Mouse (Mus musculus): ENCODE measurements around the gene Gm9903.

The Gm9903 gene

DNA sequence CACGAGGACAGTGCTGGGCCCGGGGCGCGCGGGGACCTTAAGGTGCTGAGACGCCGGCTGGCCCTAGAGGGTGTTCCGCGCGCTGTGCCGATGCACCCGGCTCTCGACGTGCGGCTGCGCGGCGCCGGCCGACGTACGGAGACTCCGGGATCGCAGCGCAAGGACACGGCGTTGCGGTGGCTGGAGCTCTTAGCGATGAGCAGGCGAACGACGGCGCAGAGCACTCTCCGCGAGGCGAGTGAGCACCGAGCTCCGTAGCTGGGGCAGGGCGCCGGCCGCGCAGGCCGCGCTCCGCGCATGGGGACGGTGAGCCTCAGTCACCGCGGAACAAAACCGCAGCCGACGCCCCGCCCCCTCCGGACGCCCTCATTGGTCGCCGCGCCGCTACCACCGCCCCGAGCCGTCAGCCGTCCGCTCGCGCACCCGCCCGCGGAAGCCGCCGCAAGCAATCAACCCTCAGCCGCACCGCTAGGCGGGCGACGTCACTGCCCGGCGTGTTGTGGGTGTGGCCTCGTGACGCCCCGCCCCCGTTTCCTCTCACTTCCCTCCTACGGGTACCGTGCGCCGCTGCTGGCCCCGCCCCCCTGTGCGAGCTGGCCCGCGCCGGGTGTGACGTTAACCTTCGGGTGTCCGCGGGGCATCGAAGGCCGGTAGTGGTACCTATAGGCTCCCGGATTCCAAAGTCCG lies at the start of gene Gm9903, which contains the start of gene Fam53a:
Gene Gm9903 (plus strand): TSS at position 625 of the 687 bp plus-strand sequence.
Gene Fam53a (minus strand): TSS at position 335 of the 687 bp plus-strand sequence.
- DNase-seq (ENCODE audit: low read depth, low spot score) = peak; percentile 91

DNA sequence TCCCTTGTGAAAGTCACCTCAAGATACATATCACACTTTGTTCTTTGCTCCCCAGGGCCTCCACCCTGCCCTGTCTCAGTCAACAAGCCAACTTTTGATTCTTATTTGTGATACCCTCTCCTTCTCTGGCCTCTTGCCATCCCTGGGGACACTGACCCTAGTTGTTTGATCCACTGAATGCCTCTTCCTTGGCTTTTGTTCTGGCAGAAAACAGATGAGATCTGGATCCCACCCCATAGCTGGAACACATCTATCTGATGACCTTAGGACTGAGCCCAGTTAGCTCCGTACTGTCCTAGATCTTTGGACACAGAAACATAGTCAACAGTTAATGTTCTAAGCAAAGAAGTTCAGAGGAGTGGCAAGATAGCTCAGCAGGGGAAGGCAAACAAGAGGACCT lies 49.4 kb upstream of the Gm9903 start:
- no peak for DNase-seq (ENCODE audit: low read depth, low spot score)

DNA sequence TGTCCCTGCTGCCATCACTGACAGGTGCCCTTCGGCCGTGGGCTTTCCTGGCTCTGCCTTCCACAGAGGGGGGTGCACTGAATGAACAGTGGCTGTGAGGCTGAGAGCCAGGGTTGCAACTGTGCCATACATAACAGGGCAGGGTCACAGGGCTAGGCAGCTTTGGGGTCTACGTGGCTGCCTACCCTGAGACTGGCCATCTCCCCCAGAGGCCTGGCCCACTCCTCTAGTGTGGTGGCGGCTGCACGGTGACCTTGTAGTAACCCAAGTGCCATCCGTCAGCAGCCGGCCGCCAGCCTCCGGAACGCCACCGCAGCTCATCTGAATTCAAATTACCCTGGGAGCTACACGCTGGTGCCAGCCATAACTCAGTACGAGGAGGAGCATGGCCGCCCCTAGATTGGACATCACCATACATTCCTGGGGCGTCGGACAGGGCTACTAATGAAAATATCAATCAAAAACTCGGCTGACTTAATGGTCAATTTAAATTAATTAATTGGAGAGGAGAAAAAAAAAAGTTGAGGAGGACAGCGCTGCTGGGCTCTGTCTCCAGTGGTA lies 42.1 kb upstream of the Gm9903 start:
- DNase-seq (ENCODE audit: low read depth, low spot score) = no peak

DNA sequence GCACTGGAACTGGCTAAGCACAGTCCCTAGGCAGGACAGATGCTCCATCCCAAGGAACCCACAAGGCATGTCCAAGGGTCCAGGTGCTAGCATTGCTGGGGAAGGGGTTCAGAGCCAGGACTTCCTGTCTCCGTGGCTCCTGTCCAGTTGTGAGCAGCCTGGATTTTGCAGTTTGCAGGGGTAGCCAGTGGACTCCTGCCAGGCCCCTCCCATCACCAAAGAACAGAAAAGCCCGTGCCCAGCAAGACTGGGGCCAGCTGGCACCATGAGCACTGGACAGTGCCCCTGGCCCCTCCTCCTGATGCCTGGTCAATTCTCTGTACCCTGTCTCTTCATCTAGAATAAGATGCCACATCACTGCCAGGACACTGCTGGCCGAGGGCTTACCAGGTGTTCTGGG lies 41.7 kb upstream of the Gm9903 start:
- DNase-seq (ENCODE audit: low read depth, low spot score) = no peak

DNA sequence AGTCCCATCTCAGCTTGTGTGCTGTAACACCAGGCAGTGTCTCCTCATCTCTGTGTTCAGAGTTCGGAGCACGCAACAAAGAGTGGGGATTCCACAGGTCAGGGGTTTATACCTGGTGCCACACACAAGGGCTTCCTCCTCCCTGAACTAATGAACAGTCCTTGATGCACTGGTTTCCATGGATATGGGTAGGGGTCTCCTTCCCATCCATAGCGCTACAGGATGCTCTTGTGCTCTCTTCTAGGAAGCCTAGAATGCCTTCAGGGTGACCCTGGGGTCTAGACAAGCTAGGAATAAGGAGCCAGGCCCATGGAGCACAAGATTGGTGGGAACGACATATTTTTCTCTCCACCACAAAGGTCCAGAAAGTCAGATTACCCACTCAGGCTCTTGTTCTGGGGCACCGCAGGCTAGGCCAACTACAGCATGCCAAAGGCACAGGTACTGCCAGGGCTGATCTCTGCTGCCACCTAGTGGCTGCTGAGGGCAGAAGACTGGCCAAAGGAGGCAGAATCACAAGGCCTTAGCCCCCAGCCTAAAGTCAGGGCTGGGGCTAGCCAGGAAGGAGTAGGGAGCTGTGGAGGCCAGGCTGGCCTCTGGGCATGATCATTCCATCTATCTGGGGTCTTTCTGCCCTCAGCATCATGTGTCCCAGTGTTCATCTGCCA lies 40.4 kb upstream of the Gm9903 start:
- peak; percentile 36 for DNase-seq (ENCODE audit: low read depth, low spot score)

DNA sequence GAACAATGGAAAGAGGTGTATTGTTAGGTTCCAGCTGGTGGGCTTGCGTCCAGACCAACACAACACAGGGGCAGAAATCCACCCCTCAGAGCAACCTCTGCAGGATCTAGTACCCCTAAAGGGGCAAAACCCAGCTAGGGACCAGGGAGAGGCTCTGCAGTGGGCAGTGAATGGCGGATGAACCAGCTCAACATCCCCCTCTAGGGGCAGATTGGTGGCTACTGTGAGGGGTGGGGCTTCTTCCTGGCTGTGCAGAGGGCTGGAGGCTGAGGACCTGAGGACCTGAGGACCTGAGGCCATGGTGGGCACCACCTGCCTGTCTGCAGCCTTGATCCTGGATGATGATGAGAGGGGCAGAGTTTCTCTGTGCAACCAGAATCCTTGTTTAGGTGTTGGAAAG lies 36.1 kb upstream of the Gm9903 start:
- no peak for DNase-seq (ENCODE audit: low read depth, low spot score)

DNA sequence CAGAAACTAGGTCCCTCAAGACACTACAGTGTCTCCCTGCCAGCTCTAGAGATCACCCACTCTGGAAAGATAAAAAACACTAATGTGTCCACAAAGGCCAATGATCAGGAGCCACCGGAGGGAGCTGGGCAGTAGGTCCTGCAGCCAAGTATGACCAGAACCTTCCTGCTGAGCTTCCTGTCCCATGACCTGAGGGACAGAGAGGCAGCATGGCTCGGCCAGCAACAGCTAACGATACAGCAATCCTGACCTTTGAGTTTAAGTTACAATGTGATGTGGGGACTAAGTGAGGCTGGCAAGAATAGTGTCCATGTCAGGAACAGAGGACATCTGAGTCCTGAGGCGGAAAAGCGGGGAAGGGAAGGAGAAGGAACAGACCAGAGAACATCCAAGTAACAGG lies 24.4 kb upstream of the Gm9903 start:
- DNase-seq (ENCODE audit: low read depth, low spot score) = no peak

DNA sequence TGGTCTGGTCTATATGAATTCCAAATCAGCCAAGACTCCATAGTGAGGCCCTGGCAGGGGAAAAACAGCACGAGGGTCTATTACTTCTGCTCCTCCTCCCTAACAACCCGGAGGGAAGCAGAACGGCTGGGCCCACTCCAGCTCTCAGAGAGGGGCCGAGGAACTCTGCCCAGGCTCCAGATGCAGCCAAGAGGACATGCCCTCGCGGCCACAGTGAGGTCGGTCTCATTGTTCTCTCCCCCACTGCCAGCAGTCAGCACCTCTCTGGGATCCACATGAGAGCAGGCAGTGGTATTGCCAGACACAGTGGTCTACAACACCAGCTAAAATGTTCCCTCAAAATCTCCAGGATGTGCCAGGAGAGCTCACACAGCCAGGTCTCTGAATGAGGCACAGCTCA lies 23.1 kb upstream of the Gm9903 start:
- DNase-seq (ENCODE audit: low read depth, low spot score) = no peak

DNA sequence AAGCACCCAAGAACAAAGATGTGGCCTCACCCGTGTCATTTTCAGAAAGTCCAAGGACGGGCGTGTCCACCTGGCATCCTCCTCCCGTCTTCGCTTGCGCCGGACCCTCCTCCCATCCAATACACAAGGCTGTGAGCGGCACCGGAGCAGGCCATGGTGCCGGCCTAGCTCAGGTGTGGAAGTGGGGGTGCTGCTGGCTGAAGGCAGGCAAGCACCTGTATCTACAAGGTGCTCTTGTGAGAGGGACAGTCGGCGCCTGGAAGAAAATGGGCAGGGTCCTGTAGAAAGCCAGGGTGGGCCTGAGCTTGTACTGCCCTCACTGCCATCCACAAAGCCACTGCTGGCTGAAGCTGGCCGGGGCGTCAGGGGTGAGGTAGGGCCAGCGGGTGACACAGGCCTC lies 22.3 kb upstream of the Gm9903 start:
- no peak for DNase-seq (ENCODE audit: low read depth, low spot score)

DNA sequence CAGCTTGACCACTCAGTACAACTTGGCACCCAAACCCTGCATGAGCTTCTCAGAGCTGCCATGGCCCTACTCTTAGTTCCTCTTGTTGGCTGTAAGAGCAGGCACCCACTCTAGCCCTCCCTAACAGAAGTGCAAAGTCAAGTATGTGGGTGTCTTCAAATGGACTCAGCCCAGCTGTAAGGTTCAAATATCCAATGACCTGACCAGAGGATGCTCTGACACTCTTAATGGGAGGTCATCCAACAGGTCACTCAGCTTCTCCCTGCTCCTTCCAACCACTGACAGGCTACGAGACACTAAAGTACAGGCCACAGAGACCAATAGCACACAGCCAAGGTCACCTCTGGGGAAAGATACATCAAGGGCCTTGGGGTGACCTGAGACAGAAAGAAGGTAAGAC lies 20.5 kb upstream of the Gm9903 start:
- no peak for DNase-seq (ENCODE audit: low read depth, low spot score)

DNA sequence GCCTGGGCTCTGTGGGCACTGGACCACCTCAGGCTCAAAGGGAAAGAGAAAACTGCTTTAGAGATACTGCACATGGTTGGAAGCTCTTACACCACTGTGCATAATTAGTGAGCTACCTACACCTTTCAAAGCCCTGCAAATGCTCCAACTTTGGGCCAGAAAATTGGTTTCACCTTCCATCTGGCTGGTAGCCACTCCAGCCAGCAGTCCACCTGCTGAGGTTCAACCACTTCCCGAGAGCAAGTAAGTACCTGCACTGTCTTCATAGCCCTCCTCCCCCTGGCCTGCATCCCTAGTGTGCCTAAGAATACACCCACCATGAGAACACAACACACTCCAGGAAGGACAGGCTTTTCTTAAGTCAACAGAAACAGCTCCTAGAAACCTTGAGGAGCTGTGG lies 17.9 kb upstream of the Gm9903 start:
- DNase-seq (ENCODE audit: low read depth, low spot score) = no peak

DNA sequence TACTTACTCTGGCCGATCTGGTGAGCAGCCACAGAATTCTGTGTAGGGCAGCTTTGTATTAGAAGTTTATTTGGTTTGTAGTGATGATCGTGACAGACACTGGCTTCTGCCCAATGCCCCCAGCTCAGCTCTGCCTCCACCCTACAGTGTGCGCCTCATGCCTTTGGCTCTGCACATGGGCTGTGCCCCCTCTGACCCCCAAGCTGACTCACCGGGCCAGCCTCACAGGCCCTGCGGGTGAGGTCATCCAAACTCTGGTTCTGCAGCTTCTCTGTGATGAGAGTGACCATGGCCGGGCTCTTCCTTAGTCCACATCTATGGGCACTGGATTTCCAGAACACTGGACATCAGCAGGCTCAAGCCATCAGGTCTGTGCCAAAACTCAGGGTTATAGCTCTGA lies 15.3 kb upstream of the Gm9903 start:
- DNase-seq (ENCODE audit: low read depth, low spot score) = no peak

DNA sequence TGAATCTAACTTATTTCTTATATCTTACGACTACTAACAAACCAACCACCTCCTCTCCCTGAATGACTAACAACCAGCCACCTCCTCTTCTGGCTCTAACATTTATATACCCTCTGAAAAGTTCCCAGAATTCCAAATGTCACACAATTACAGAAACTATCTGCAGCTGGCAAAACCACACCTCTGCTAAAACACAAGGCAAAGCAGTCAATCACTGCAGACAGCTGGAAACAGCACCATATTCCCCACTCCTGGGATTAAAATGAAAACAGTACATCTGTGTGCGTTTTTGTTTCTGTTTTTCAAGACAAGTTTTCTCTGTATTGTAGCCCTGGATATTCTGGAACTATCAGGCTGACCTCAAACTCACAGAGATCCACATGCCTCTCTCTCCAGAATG lies 7.1 kb upstream of the Gm9903 start:
- no peak for DNase-seq (ENCODE audit: low read depth, low spot score)

DNA sequence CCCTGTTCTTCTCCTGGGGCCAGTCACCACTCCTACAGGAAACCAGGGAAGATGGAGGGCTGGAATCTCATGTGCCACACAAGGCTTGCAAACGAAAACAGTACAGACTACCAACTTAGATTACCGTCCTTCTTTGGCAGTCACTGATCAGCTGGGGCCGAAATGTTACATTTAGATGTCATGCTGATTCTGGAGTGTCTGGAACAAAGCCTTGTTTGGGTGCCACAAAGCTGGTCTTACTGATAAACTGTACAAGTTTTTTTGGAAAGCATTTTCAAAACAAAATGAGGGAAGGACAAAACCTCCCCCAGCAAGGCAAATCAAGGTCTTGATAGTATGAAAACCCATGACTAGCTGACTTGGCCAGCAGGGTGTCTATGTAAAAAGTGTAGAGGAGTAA lies 6.0 kb upstream of the Gm9903 start:
- no peak for DNase-seq (ENCODE audit: low read depth, low spot score)

DNA sequence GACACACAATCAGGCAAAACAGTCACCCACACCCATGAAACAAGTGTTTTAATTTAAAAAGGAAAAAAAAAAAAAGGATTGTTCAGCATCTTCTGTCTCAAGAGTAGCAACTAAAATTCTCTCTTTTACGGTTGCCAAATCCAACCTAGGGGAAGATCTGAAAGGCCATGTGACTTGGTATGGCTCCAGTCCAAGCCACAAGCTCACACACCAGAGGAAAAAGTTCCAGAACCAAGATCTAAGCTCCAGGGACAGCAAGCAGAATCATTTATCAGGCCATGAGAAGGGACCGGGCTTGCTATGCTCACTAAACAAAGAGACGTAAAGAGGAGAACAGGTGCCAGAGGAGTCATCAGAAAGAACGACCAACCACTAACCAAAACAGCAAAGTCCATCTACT lies 1.8 kb upstream of the Gm9903 start:
- DNase-seq (ENCODE audit: low read depth, low spot score) = no peak

DNA sequence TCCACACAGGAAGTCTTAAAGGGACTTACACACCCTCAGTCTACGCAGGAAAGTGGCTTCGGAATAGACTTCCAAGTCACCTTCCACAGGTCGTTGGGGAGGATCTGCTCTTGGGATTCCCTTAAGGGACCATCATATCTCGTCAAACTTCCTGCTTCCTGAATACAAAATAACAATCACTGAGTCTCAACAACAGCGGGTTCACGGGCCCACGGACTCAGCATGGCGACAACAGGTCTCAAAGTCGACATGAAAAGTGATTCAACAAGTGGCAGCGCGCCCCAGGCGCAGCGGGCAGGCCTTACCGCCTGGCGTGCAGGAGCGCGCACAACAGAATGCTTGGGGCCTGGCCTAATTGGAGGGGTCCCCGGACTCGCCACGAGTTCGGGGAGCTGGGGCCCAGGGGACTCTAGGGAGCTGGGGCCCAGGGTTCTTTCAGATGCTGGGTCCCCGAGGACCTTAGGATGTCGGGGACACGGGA lies 865 bp upstream of the Gm9903 start:
- no peak for DNase-seq (ENCODE audit: low read depth, low spot score)

DNA sequence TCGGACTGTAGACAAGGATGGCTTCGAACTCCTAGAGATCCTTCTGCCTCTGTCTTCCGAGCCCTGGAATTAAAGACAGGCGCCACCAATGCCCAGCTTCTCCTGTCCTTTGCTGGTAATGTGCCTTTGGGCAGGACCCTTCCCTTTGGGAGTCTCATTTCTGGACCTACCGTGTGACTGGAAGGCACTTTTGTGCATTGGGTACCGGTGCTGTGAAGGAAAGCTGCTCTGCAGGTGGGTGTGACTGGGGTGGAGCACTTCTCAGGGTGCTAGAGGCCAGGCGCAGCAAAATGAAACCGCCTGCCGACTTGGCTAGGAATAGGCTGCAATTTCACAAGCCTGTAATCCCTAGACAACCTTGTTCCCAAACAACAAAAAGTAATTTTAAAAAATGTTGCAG lies 336 bp downstream of the Gm9903 start:
- DNase-seq (ENCODE audit: low read depth, low spot score) = no peak

DNA sequence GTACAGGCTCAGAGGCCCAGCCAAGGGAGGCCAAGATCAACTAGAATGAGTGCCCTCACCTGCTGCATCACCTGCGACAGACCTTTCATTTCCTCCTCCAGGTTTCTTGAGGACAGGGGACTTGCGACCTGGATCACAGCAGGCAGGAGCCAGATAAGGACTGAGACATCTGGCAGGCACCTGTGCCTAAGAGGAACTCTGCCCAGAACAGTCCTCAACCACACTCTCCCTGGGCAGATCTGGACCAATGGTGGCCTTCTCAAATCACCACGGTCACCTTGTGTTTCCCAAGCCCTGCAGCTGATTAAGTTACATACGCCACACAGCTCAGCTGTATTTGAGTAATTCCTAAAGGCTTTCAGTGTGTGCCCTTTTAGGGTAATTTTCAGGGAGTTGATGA lies 890 bp downstream of the Gm9903 start:
- no peak for DNase-seq (ENCODE audit: low read depth, low spot score)

DNA sequence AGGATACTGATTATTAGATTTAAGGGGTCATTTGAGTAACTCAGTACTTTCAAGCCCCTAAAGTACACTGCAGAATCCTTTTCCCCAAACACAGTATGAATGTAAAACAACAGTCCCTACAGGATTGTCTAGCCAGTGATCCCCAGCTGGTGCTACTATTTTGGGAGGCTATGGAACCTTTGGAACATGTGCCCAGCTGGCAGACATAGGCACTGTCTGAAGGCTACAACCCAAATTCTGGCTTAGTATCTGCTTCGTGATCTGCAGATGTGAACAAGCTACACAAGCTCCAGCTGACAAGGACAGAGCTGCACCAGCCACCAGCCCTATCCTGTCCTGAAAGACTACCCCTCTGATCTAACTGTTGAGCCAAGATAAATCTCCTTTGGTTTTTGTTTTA lies 2.8 kb downstream of the Gm9903 start:
- DNase-seq (ENCODE audit: low read depth, low spot score) = no peak

DNA sequence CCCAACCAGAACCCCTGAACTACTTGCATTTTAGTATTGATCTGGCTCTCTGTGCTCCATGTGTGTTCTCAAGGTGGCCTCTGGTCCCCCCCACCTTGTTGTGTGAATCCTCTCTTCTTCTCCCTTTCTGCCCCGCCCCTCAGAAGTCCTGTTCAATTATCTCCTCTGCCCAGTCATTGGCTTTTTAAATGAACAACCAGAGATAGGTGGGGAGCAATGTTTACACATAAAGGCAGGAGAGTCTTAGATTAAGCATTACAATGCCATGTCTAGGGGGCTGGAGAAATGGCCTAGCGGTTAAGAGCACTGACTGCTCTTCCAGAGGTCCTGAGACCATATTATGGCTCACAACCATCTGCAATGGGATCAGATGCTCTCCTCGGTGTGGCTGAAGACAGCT lies 5.6 kb downstream of the Gm9903 start:
- no peak for DNase-seq (ENCODE audit: low read depth, low spot score)

DNA sequence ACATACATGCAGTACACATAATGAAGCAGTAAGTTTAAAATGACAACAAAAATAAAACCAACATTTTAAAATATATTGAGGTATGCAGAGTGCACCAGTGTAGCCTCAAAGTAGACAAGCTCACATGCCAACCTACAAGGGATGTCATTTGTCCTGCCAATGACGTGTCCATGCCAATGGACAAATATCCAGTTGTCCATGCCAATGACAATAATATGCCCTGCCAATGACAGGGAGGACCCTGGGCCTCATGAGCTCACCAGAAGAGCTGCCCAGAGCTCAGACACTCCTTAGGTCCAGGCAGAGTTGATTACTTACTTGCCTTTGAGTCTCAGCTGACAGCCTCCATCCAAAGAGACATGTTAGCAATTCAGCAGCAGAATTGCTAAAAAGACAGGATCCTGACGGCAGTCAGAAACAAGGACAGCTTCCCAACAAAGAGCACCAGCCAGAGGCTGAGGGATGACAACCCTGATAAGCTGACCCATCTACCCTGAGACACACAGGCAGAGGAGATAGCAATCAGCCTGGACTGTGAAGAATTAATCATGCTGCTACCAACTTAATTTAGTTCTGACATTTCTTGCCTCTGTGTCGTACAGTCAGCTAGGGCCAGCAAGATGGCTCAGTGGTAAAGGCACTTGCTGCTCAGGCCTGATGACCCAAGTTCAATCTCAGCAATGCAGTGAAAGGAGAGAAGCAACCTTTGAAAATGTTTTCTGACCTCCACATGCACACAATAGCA lies 8.1 kb downstream of the Gm9903 start:
- DNase-seq (ENCODE audit: low read depth, low spot score) = no peak

DNA sequence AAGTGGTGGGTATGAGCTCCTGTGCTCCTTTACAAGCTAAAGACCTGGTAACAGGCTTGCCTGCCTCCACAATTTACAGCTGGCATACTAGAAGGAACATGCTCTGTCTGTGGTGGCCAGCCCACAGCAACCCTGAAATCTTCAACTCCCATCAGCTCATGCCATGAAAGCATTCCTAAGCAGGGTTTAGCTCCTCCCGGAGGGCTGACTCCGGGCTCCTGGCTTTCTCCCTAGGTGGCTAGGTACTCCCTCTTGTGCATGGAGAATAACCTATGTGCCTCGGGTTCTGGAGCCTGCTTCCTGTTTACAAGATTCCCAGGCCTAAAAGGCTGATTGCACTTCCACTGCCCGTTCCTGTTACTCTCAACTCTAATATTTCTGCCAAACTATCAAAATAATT lies 9.1 kb downstream of the Gm9903 start:
- no peak for DNase-seq (ENCODE audit: low read depth, low spot score)

Data from brain, embryonic 18.5 days (tissue).